In the genomic region with DNA sequence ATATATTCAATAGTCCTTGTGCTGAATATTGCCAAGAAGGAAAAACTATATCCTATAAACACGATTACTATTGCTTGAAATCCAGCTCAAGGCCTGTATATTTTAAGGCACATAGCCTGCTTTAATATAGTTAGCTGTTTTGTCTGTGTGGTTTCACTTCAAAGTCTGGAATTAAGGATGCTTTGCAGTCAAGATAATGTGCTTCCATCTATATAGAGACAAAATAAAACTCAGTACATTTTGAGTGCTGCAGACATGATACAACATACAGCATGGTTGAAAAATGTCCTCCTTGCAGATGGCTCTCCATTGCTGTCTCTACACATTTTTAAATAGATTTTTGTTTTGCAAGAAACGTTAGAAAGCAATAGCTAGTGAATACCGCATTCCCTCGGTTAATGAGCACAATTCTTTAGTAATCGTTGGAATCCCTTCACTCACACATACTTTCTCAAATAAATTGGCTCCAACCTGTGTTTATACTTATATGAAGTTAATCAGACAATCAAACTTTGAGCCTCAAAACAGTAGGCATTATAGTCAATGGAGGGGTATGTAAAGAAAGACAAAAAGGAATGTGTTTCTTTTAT, we compare ENCODE assay signal across 8 mouse cellular contexts.
DNase-seq lines count a peak whose midpoint lies in the region; ATAC-seq and TF ChIP-seq lines count a peak whose summit lies in the region.

No protein-coding gene starts in this region.

- intact Hi-C loops in left cerebral cortex, postnatal 4 days (cut with DNase I), result loop anchor here (10.0 kb wide), 1 partner anchor 836 kb away; no protein-coding TSS in a partner anchor

- H3K9me3 ChIP-seq in kidney, postnatal 0 days (replicated peaks; ENCODE audit: low read length), result no peaks in the 10 kb centered on the region
- no peaks in the 10 kb centered on the region for H3K9me3 ChIP-seq in forebrain, embryonic 10.5 days
- H3K9me3 ChIP-seq in hindbrain, embryonic 16.5 days (ENCODE audit: control insufficient read depth, low read length), result no peaks in the 10 kb centered on the region
- H3K9me3 ChIP-seq in neural tube, embryonic 15.5 days (replicated peaks), result no peaks in the 10 kb centered on the region

- 8% methylated on average over 5 of the region's 5 CpGs for WGBS in kidney, postnatal 0 days
- WGBS in forebrain, embryonic 10.5 days, result 7% methylated on average over 5 of the region's 5 CpGs
- 1% methylated on average over 5 of the region's 5 CpGs for WGBS in hindbrain, embryonic 16.5 days
- WGBS in neural tube, embryonic 15.5 days, result 2% methylated on average over 5 of the region's 5 CpGs
- WGBS in kidney, adult 2 months, result 24% methylated on average over 5 of the region's 5 CpGs

- ATAC-seq in kidney, postnatal 0 days (replicated peaks; ENCODE audit: low FRiP score, low read depth), result no peak
- ATAC-seq in hindbrain, embryonic 16.5 days, result no peak
- ATAC-seq in neural tube, embryonic 15.5 days (ENCODE audit: low FRiP score), result no peak

- TF ChIP-seq CTCF in kidney, postnatal 0 days (IDR thresholded peaks at IDR 0.05; ENCODE audit: low read depth), result no peak
- TF ChIP-seq CTCF in kidney, adult 2 months (conservative IDR thresholded peaks at IDR 0.05; ENCODE audit: insufficient read depth, insufficient read length, low read depth, low read length), result no peak

- no peak overlapping the region for H3K9ac ChIP-seq in kidney, postnatal 0 days (ENCODE audit: low read depth, low read length)
- H3K9ac ChIP-seq in hindbrain, embryonic 16.5 days (ENCODE audit: low read depth, low read length), result peak overlapping the region; percentile 62
- peak overlapping the region; percentile 78 for H3K9ac ChIP-seq in neural tube, embryonic 15.5 days (replicated peaks)

- no peak for DNase-seq in kidney, postnatal 0 days (ENCODE audit: low spot score)
- DNase-seq in kidney, adult 8-10 months, result no peak
- no peak for DNase-seq in forebrain, embryonic 10.5 days (ENCODE audit: extremely low spot score, low spot score)
- no peak for DNase-seq in right cerebral cortex, adult 2 months (ENCODE audit: low spot score in 2 of 2)
- no peak for DNase-seq in kidney, adult 2 months
- DNase-seq in left cerebral cortex, postnatal 4 days, result no peak

- H3K4me3 ChIP-seq in kidney, postnatal 0 days (replicated peaks; ENCODE audit: low read depth, low read length), result no peak overlapping the region
- peak overlapping the region; percentile 84 for H3K4me3 ChIP-seq in forebrain, embryonic 10.5 days
- H3K4me3 ChIP-seq in hindbrain, embryonic 16.5 days (ENCODE audit: low read length), result peak overlapping the region; percentile 74
- H3K4me3 ChIP-seq in neural tube, embryonic 15.5 days (replicated peaks), result peak overlapping the region; percentile 64
- no peak overlapping the region for H3K4me3 ChIP-seq in kidney, adult 2 months (ENCODE audit: insufficient read depth, low read depth, low read length)

- no peak for TF ChIP-seq POLR2A in kidney, adult 2 months (IDR thresholded peaks at IDR 0.05; ENCODE audit: low read depth, low read length)

- H3K27ac ChIP-seq in kidney, postnatal 0 days, result no peak overlapping the region
- peak overlapping the region; percentile 100 for H3K27ac ChIP-seq in forebrain, embryonic 10.5 days
- H3K27ac ChIP-seq in hindbrain, embryonic 16.5 days (ENCODE audit: low read depth, low read length), result peak overlapping the region; percentile 100
- H3K27ac ChIP-seq in neural tube, embryonic 15.5 days (replicated peaks), result peak overlapping the region; percentile 100
- H3K27ac ChIP-seq in kidney, adult 2 months (ENCODE audit: insufficient read depth, low read depth, low read length), result no peak overlapping the region

- H3K36me3 ChIP-seq in kidney, postnatal 0 days (ENCODE audit: insufficient read depth, low read length), result no peaks in the 10 kb centered on the region
- peaks cover 32% of the 10 kb centered on the region for H3K36me3 ChIP-seq in forebrain, embryonic 10.5 days (replicated peaks)
- no peaks in the 10 kb centered on the region for H3K36me3 ChIP-seq in hindbrain, embryonic 16.5 days (ENCODE audit: control insufficient read depth, insufficient read depth, low read length)
- H3K36me3 ChIP-seq in neural tube, embryonic 15.5 days, result no peaks in the 10 kb centered on the region
- no peaks in the 10 kb centered on the region for H3K36me3 ChIP-seq in kidney, adult 2 months (ENCODE audit: control insufficient read depth, insufficient read depth, low read length)

- H3K4me2 ChIP-seq in kidney, postnatal 0 days (ENCODE audit: low read length), result peak overlapping the region; percentile 4; the same call in 1 of the 2 replicates
- H3K4me2 ChIP-seq in hindbrain, embryonic 16.5 days (ENCODE audit: low read length), result peak overlapping the region; percentile 75
- H3K4me2 ChIP-seq in neural tube, embryonic 15.5 days, result peak overlapping the region; percentile 67

- H3K4me1 ChIP-seq in kidney, postnatal 0 days (replicated peaks; ENCODE audit: insufficient read depth, low read length), result no peaks in the 10 kb centered on the region; the same call in 1 of the 2 replicates
- 0 out of 2 replicates have a peak, but pooled peaks cover 9% of the 10 kb centered on the region for H3K4me1 ChIP-seq in forebrain, embryonic 10.5 days
- H3K4me1 ChIP-seq in hindbrain, embryonic 16.5 days (ENCODE audit: control insufficient read depth, insufficient read depth, low read depth, low read length), result no peaks in the 10 kb centered on the region
- H3K4me1 ChIP-seq in neural tube, embryonic 15.5 days, result no peaks in the 10 kb centered on the region
- peaks cover 5% of the 10 kb centered on the region; the same call in 1 of the 2 replicates for H3K4me1 ChIP-seq in kidney, adult 2 months (ENCODE audit: control insufficient read depth, insufficient read depth, low read length)

- peaks cover 67% of the 10 kb centered on the region for H3K27me3 ChIP-seq in kidney, postnatal 0 days (ENCODE audit: insufficient read depth, low read length)
- peaks cover 99% of the 10 kb centered on the region for H3K27me3 ChIP-seq in forebrain, embryonic 10.5 days (ENCODE audit: poor library complexity, severe bottlenecking)
- H3K27me3 ChIP-seq in hindbrain, embryonic 16.5 days (replicated peaks; ENCODE audit: control insufficient read depth, insufficient read depth, low read length), result no peaks in the 10 kb centered on the region
- no peaks in the 10 kb centered on the region for H3K27me3 ChIP-seq in neural tube, embryonic 15.5 days (replicated peaks)
- H3K27me3 ChIP-seq in kidney, adult 2 months (replicated peaks; ENCODE audit: control insufficient read depth, insufficient read depth, low read length), result peaks cover 25% of the 10 kb centered on the region

Comparison
In these comparisons a context has a peak if more than half of its experiments do, and no peak if none do; other contexts are left out.
1. H3K27ac ChIP-seq: peak in forebrain, embryonic 10.5 days (single experiment), hindbrain, embryonic 16.5 days (single experiment) and neural tube, embryonic 15.5 days (single experiment); none in kidney, postnatal 0 days (single experiment) and kidney, adult 2 months (single experiment).
2. H3K4me2 ChIP-seq: peak in every context shown above with its lines; median percentile 75 in hindbrain, embryonic 16.5 days; 67 in neural tube, embryonic 15.5 days; 4 in kidney, postnatal 0 days.
3. H3K4me3 ChIP-seq: peak in forebrain, embryonic 10.5 days (single experiment), hindbrain, embryonic 16.5 days (single experiment) and neural tube, embryonic 15.5 days (single experiment); none in kidney, postnatal 0 days (single experiment) and kidney, adult 2 months (single experiment).